Mouse (Mus musculus): Measurements from ENCODE around the gene Ripk3. TPM values are rescaled to one million over a fixed set of nuclear protein-coding genes. Genes with fewer than 3 reads are reported as not detected.

Gene Ripk3
- polyA plus RNA-seq, 1 experiment from 2014 or later: 20.4 TPM

- no peaks in the 10 kb centered on the region for H3K9me3 ChIP-seq (replicated peaks; ENCODE audit: low read length)
- WGBS: 86% methylated on average over 15 of the region's 15 CpGs
- H3K9ac ChIP-seq (ENCODE audit: low read depth, low read length): no peak overlapping the region
- no peak overlapping the region for H3K4me3 ChIP-seq (replicated peaks; ENCODE audit: low read depth, low read length)
- no peak overlapping the region for H3K4me2 ChIP-seq (ENCODE audit: low read length)
- peaks cover 7% of the 10 kb centered on the region for H3K4me1 ChIP-seq (replicated peaks; ENCODE audit: insufficient read depth, low read length)
- H3K27me3 ChIP-seq (ENCODE audit: insufficient read depth, low read length): no peaks in the 10 kb centered on the region
- DNase-seq (ENCODE audit: low spot score): no peak
- H3K27ac ChIP-seq: no peak overlapping the region
- no peak for TF ChIP-seq CTCF (IDR thresholded peaks at IDR 0.05; ENCODE audit: low read depth)
- no peak for ATAC-seq (replicated peaks; ENCODE audit: low FRiP score, low read depth)
- H3K36me3 ChIP-seq (ENCODE audit: insufficient read depth, low read length): no peaks in the 10 kb centered on the region
Observed at GRCm38 (mm10) chr14:55778686-55779085, 10.0 kb downstream of the Ripk3 start.

- no peak for TF ChIP-seq CTCF (IDR thresholded peaks at IDR 0.05; ENCODE audit: low read depth)
- Histone ChIP-seq H3K27ac (no peak overlapping the region), H3K9ac (ENCODE audit: low read depth, low read length) (no peak overlapping the region), H3K36me3 (ENCODE audit: insufficient read depth, low read length) (no peaks in the 10 kb centered on the region), H3K4me1 (replicated peaks; ENCODE audit: insufficient read depth, low read length) (peaks cover 7% of the 10 kb centered on the region), H3K9me3 (replicated peaks; ENCODE audit: low read length) (no peaks in the 10 kb centered on the region), H3K27me3 (ENCODE audit: insufficient read depth, low read length) (no peaks in the 10 kb centered on the region), H3K4me3 (replicated peaks; ENCODE audit: low read depth, low read length) (no peak overlapping the region), H3K4me2 (ENCODE audit: low read length) (no peak overlapping the region)
- WGBS: 84% methylated on average over 11 of the region's 11 CpGs
- DNase-seq (ENCODE audit: low spot score) (no peak), ATAC-seq (replicated peaks; ENCODE audit: low FRiP score, low read depth) (no peak)
Observed at GRCm38 (mm10) chr14:55777806-55778205, 10.9 kb downstream of the Ripk3 start.

- peaks cover under 1% of the 10 kb centered on the region; the same call in 1 of the 2 replicates for H3K4me1 ChIP-seq (replicated peaks; ENCODE audit: insufficient read depth, low read length)
- H3K36me3 ChIP-seq (ENCODE audit: insufficient read depth, low read length): no peaks in the 10 kb centered on the region
- DNase-seq (ENCODE audit: low spot score) (no peak), ATAC-seq (replicated peaks; ENCODE audit: low FRiP score, low read depth) (no peak)
- no peak overlapping the region for H3K4me2 ChIP-seq (ENCODE audit: low read length)
- H3K9ac ChIP-seq (ENCODE audit: low read depth, low read length): no peak overlapping the region
- no peak overlapping the region for H3K4me3 ChIP-seq (replicated peaks; ENCODE audit: low read depth, low read length)
- TF ChIP-seq CTCF (IDR thresholded peaks at IDR 0.05; ENCODE audit: low read depth): no peak
- no peaks in the 10 kb centered on the region for H3K27me3 ChIP-seq (ENCODE audit: insufficient read depth, low read length)
- 32% methylated on average over 3 of the region's 3 CpGs for WGBS
- H3K9me3 ChIP-seq (replicated peaks; ENCODE audit: low read length): no peaks in the 10 kb centered on the region
- H3K27ac ChIP-seq: no peak overlapping the region
Observed at GRCm38 (mm10) chr14:55777176-55777575, 11.5 kb downstream of the Ripk3 start.

GRCm38 (mm10) chr14:55776711-55777110 is 12.0 kb downstream of the Ripk3 start:
- Histone ChIP-seq H3K27me3 (ENCODE audit: insufficient read depth, low read length) (no peaks in the 10 kb centered on the region), H3K4me2 (ENCODE audit: low read length) (no peak overlapping the region), H3K4me1 (replicated peaks; ENCODE audit: insufficient read depth, low read length) (no peaks in the 10 kb centered on the region; the same call in 1 of the 2 replicates), H3K9ac (ENCODE audit: low read depth, low read length) (no peak overlapping the region), H3K4me3 (replicated peaks; ENCODE audit: low read depth, low read length) (no peak overlapping the region), H3K27ac (no peak overlapping the region), H3K9me3 (replicated peaks; ENCODE audit: low read length) (no peaks in the 10 kb centered on the region), H3K36me3 (ENCODE audit: insufficient read depth, low read length) (no peaks in the 10 kb centered on the region)
- no peak for TF ChIP-seq CTCF (IDR thresholded peaks at IDR 0.05; ENCODE audit: low read depth)
- DNase-seq (ENCODE audit: low spot score) (no peak), ATAC-seq (replicated peaks; ENCODE audit: low FRiP score, low read depth) (no peak)
- 63% methylated on average over 7 of the region's 7 CpGs for WGBS

GRCm38 (mm10) chr14:55769087-55769703 is 19.5 kb downstream of the Ripk3 start:
- no peak for ATAC-seq (replicated peaks; ENCODE audit: low FRiP score, low read depth)
- no peak overlapping the region for H3K4me3 ChIP-seq (replicated peaks; ENCODE audit: low read depth, low read length)
- H3K36me3 ChIP-seq (ENCODE audit: insufficient read depth, low read length): no peaks in the 10 kb centered on the region
- H3K4me1 ChIP-seq (replicated peaks; ENCODE audit: insufficient read depth, low read length): 0 out of 2 replicates have a peak, but pooled peaks cover 4% of the 10 kb centered on the region
- H3K9me3 ChIP-seq (replicated peaks; ENCODE audit: low read length): no peaks in the 10 kb centered on the region
- H3K27me3 ChIP-seq (ENCODE audit: insufficient read depth, low read length): 0 out of 2 replicates have a peak, but pooled peaks cover 4% of the 10 kb centered on the region
- TF ChIP-seq CTCF (IDR thresholded peaks at IDR 0.05; ENCODE audit: low read depth): no peak
- no peak overlapping the region for H3K4me2 ChIP-seq (ENCODE audit: low read length)
- no peak for DNase-seq (ENCODE audit: low spot score)
- WGBS: 82% methylated on average over 16 of the region's 16 CpGs
- H3K9ac ChIP-seq (ENCODE audit: low read depth, low read length): no peak overlapping the region
- H3K27ac ChIP-seq: no peak overlapping the region

DNA sequence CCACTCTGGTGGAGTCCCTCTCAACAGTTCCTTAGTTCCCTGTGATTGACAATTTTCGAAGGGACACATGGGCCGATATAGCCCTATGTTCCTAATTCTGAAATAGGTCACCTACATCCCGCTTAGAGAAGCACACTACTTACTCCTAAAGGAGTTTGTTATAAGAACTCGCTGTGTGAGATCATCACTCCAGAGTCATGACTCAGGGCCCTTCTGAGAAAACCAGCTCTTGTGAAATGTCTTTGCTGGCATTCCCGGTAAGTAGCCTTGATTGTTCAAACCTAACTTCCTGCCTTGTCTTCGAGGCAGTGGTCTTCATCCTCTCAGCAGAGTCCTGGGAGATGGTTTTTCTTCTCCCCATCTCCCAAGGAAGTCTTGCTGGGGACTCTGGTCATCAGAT is 20.1 kb downstream of the Ripk3 start:
- H3K4me2 ChIP-seq (ENCODE audit: low read length): no peak overlapping the region

More for the DNA sequence above, 20.1 kb downstream of the Ripk3 start:
- Histone ChIP-seq H3K36me3 (ENCODE audit: insufficient read depth, low read length) (no peaks in the 10 kb centered on the region), H3K4me1 (replicated peaks; ENCODE audit: insufficient read depth, low read length) (0 out of 2 replicates have a peak, but pooled peaks cover 4% of the 10 kb centered on the region), H3K9me3 (replicated peaks; ENCODE audit: low read length) (no peaks in the 10 kb centered on the region), H3K9ac (ENCODE audit: low read depth, low read length) (0 out of 2 replicates have a peak overlapping the region, but pooled peaks have one; percentile 45), H3K27me3 (ENCODE audit: insufficient read depth, low read length) (0 out of 2 replicates have a peak, but pooled peaks cover 4% of the 10 kb centered on the region), H3K4me3 (replicated peaks; ENCODE audit: low read depth, low read length) (no peak overlapping the region), H3K27ac (no peak overlapping the region)
- no peak for TF ChIP-seq CTCF (IDR thresholded peaks at IDR 0.05; ENCODE audit: low read depth)
- ATAC-seq (replicated peaks; ENCODE audit: low FRiP score, low read depth) (no peak), DNase-seq (ENCODE audit: low spot score) (no peak)
- WGBS: 86% methylated on average over 6 of the region's 6 CpGs
